Mouse (Mus musculus): ENCODE measurements around the gene Lrp6. TPM values are rescaled to one million over a fixed set of nuclear protein-coding genes. Genes with fewer than 3 reads are reported as not detected.

Gene Lrp6
- polyA plus RNA-seq, 1 experiment from 2014 or later: 19.7 TPM

GRCm38 (mm10) chr6:134448451-134448850 lies 118.3 kb downstream of the Lrp6 start:
- Histone ChIP-seq H3K4me1 (ENCODE audit: control insufficient read depth, insufficient read depth, low read length) (no peaks in the 10 kb centered on the region), H3K4me2 (ENCODE audit: low read depth, low read length) (no peak overlapping the region), H3K4me3 (ENCODE audit: low read depth, low read length) (no peak overlapping the region), H3K36me3 (ENCODE audit: control insufficient read depth, insufficient read depth, low read length) (peaks cover 29% of the 10 kb centered on the region; the same call in 1 of the 2 replicates), H3K27ac (ENCODE audit: low read depth, low read length) (no peak overlapping the region), H3K9me3 (ENCODE audit: control insufficient read depth, low read length) (no peaks in the 10 kb centered on the region), H3K9ac (replicated peaks; ENCODE audit: low read depth, low read length) (no peak overlapping the region), H3K27me3 (ENCODE audit: control insufficient read depth, insufficient read depth, low read length) (no peaks in the 10 kb centered on the region)
- 94% methylated on average over 12 of the region's 12 CpGs for WGBS
- no peak for ATAC-seq (ENCODE audit: low read depth)

- H3K4me1 ChIP-seq (ENCODE audit: control insufficient read depth, insufficient read depth, low read length): peaks cover 6% of the 10 kb centered on the region; the same call in 1 of the 2 replicates
- WGBS: 82% methylated on average over 5 of the region's 5 CpGs
- no peaks in the 10 kb centered on the region for H3K9me3 ChIP-seq (ENCODE audit: control insufficient read depth, low read length)
- no peaks in the 10 kb centered on the region for H3K27me3 ChIP-seq (ENCODE audit: control insufficient read depth, insufficient read depth, low read length)
- H3K4me2 ChIP-seq (ENCODE audit: low read depth, low read length): no peak overlapping the region
- H3K4me3 ChIP-seq (ENCODE audit: low read depth, low read length): no peak overlapping the region
- H3K36me3 ChIP-seq (ENCODE audit: control insufficient read depth, insufficient read depth, low read length): 0 out of 2 replicates have a peak, but pooled peaks cover 4% of the 10 kb centered on the region
- H3K9ac ChIP-seq (replicated peaks; ENCODE audit: low read depth, low read length): no peak overlapping the region
- H3K27ac ChIP-seq (ENCODE audit: low read depth, low read length): no peak overlapping the region
- no peak for ATAC-seq (ENCODE audit: low read depth)
Observed at GRCm38 (mm10) chr6:134443925-134444324, 122.8 kb downstream of the Lrp6 start.

GRCm38 (mm10) chr6:134443198-134443904 lies 123.4 kb downstream of the Lrp6 start:
- 87% methylated on average over 9 of the region's 9 CpGs for WGBS
- ATAC-seq (ENCODE audit: low read depth): no peak
- no peak overlapping the region for H3K27ac ChIP-seq (ENCODE audit: low read depth, low read length)
- H3K36me3 ChIP-seq (ENCODE audit: control insufficient read depth, insufficient read depth, low read length): 0 out of 2 replicates have a peak, but pooled peaks cover 4% of the 10 kb centered on the region
- H3K9me3 ChIP-seq (ENCODE audit: control insufficient read depth, low read length): no peaks in the 10 kb centered on the region
- no peak overlapping the region for H3K9ac ChIP-seq (replicated peaks; ENCODE audit: low read depth, low read length)
- no peak overlapping the region for H3K4me2 ChIP-seq (ENCODE audit: low read depth, low read length)
- peaks cover 6% of the 10 kb centered on the region; the same call in 1 of the 2 replicates for H3K4me1 ChIP-seq (ENCODE audit: control insufficient read depth, insufficient read depth, low read length)
- no peaks in the 10 kb centered on the region for H3K27me3 ChIP-seq (ENCODE audit: control insufficient read depth, insufficient read depth, low read length)
- H3K4me3 ChIP-seq (ENCODE audit: low read depth, low read length): no peak overlapping the region

- Histone ChIP-seq H3K27me3 (ENCODE audit: control insufficient read depth, insufficient read depth, low read length) (no peaks in the 10 kb centered on the region), H3K9ac (replicated peaks; ENCODE audit: low read depth, low read length) (no peak overlapping the region), H3K4me2 (ENCODE audit: low read depth, low read length) (no peak overlapping the region), H3K4me3 (ENCODE audit: low read depth, low read length) (no peak overlapping the region), H3K27ac (ENCODE audit: low read depth, low read length) (no peak overlapping the region), H3K4me1 (ENCODE audit: control insufficient read depth, insufficient read depth, low read length) (peaks cover 6% of the 10 kb centered on the region; the same call in 1 of the 2 replicates), H3K36me3 (ENCODE audit: control insufficient read depth, insufficient read depth, low read length) (0 out of 2 replicates have a peak, but pooled peaks cover 4% of the 10 kb centered on the region), H3K9me3 (ENCODE audit: control insufficient read depth, low read length) (no peaks in the 10 kb centered on the region)
- ATAC-seq (ENCODE audit: low read depth): no peak
- 90% methylated on average over 5 of the region's 5 CpGs for whole genome bisulfite sequencing
Observed at GRCm38 (mm10) chr6:134442219-134442618, 124.5 kb downstream of the Lrp6 start.

GRCm38 (mm10) chr6:134441716-134442115 lies 125.0 kb downstream of the Lrp6 start:
- 92% methylated on average over 3 of the region's 3 CpGs for WGBS
- ATAC-seq (ENCODE audit: low read depth): no peak
- peaks cover 6% of the 10 kb centered on the region; the same call in 1 of the 2 replicates for H3K4me1 ChIP-seq (ENCODE audit: control insufficient read depth, insufficient read depth, low read length)
- H3K36me3 ChIP-seq (ENCODE audit: control insufficient read depth, insufficient read depth, low read length): 0 out of 2 replicates have a peak, but pooled peaks cover 4% of the 10 kb centered on the region
- H3K27me3 ChIP-seq (ENCODE audit: control insufficient read depth, insufficient read depth, low read length): no peaks in the 10 kb centered on the region
- no peaks in the 10 kb centered on the region for H3K9me3 ChIP-seq (ENCODE audit: control insufficient read depth, low read length)
- no peak overlapping the region for H3K9ac ChIP-seq (replicated peaks; ENCODE audit: low read depth, low read length)
- H3K4me3 ChIP-seq (ENCODE audit: low read depth, low read length): no peak overlapping the region
- no peak overlapping the region for H3K4me2 ChIP-seq (ENCODE audit: low read depth, low read length)
- H3K27ac ChIP-seq (ENCODE audit: low read depth, low read length): no peak overlapping the region

GRCm38 (mm10) chr6:134440023-134440422 lies 126.7 kb downstream of the Lrp6 start:
- peak overlapping the region; percentile 47 for H3K9ac ChIP-seq (replicated peaks; ENCODE audit: low read depth, low read length)
- no peaks in the 10 kb centered on the region for H3K36me3 ChIP-seq (ENCODE audit: control insufficient read depth, insufficient read depth, low read length)
- H3K9me3 ChIP-seq (ENCODE audit: control insufficient read depth, low read length): no peaks in the 10 kb centered on the region
- peaks cover 6% of the 10 kb centered on the region; the same call in 1 of the 2 replicates for H3K4me1 ChIP-seq (ENCODE audit: control insufficient read depth, insufficient read depth, low read length)
- peak overlapping the region; percentile 51 for H3K4me2 ChIP-seq (ENCODE audit: low read depth, low read length)
- no peaks in the 10 kb centered on the region for H3K27me3 ChIP-seq (ENCODE audit: control insufficient read depth, insufficient read depth, low read length)
- peak overlapping the region; percentile 74 for H3K27ac ChIP-seq (ENCODE audit: low read depth, low read length)
- 0 out of 2 replicates have a peak overlapping the region, but pooled peaks have one; percentile 17 for H3K4me3 ChIP-seq (ENCODE audit: low read depth, low read length)
- peak; percentile 20; the same call in 1 of the 2 replicates for ATAC-seq (ENCODE audit: low read depth)
- 23% methylated on average over 10 of the region's 10 CpGs for WGBS

GRCm38 (mm10) chr6:134439401-134440021 lies 127.3 kb downstream of the Lrp6 start:
- Histone ChIP-seq H3K4me3 (ENCODE audit: low read depth, low read length) (peak overlapping the region; percentile 17), H3K9me3 (ENCODE audit: control insufficient read depth, low read length) (no peaks in the 10 kb centered on the region), H3K27me3 (ENCODE audit: control insufficient read depth, insufficient read depth, low read length) (no peaks in the 10 kb centered on the region), H3K9ac (replicated peaks; ENCODE audit: low read depth, low read length) (peak overlapping the region; percentile 47), H3K27ac (ENCODE audit: low read depth, low read length) (peak overlapping the region; percentile 74), H3K4me2 (ENCODE audit: low read depth, low read length) (peak overlapping the region; percentile 51), H3K36me3 (ENCODE audit: control insufficient read depth, insufficient read depth, low read length) (no peaks in the 10 kb centered on the region), H3K4me1 (ENCODE audit: control insufficient read depth, insufficient read depth, low read length) (peaks cover 6% of the 10 kb centered on the region; the same call in 1 of the 2 replicates)
- WGBS: 5% methylated on average over 23 of the region's 23 CpGs
- ATAC-seq (ENCODE audit: low read depth): peak; percentile 86

- 82% methylated on average over 5 of the region's 5 CpGs for WGBS
Observed at GRCm38 (mm10) chr6:134436955-134437354, 129.8 kb downstream of the Lrp6 start.

GRCm38 (mm10) chr6:134434866-134435390 lies 131.8 kb downstream of the Lrp6 start:
- H3K9ac ChIP-seq (replicated peaks; ENCODE audit: low read depth, low read length): no peak overlapping the region
- no peaks in the 10 kb centered on the region for H3K9me3 ChIP-seq (ENCODE audit: control insufficient read depth, low read length)
- no peak overlapping the region for H3K27ac ChIP-seq (ENCODE audit: low read depth, low read length)
- WGBS: 84% methylated on average over 9 of the region's 9 CpGs
- H3K4me1 ChIP-seq (ENCODE audit: control insufficient read depth, insufficient read depth, low read length): peaks cover 3% of the 10 kb centered on the region; the same call in 1 of the 2 replicates
- H3K27me3 ChIP-seq (ENCODE audit: control insufficient read depth, insufficient read depth, low read length): no peaks in the 10 kb centered on the region
- no peak overlapping the region for H3K4me2 ChIP-seq (ENCODE audit: low read depth, low read length)
- no peak for ATAC-seq (ENCODE audit: low read depth)
- no peak overlapping the region for H3K4me3 ChIP-seq (ENCODE audit: low read depth, low read length)
- H3K36me3 ChIP-seq (ENCODE audit: control insufficient read depth, insufficient read depth, low read length): no peaks in the 10 kb centered on the region

More at GRCm38 (mm10) chr6:134436955-134437354, 129.8 kb downstream of the Lrp6 start:
- ATAC-seq (ENCODE audit: low read depth): no peak
- Histone ChIP-seq H3K27me3 (ENCODE audit: control insufficient read depth, insufficient read depth, low read length) (no peaks in the 10 kb centered on the region), H3K4me3 (ENCODE audit: low read depth, low read length) (no peak overlapping the region), H3K4me1 (ENCODE audit: control insufficient read depth, insufficient read depth, low read length) (peaks cover 6% of the 10 kb centered on the region; the same call in 1 of the 2 replicates), H3K9ac (replicated peaks; ENCODE audit: low read depth, low read length) (no peak overlapping the region), H3K27ac (ENCODE audit: low read depth, low read length) (no peak overlapping the region), H3K9me3 (ENCODE audit: control insufficient read depth, low read length) (no peaks in the 10 kb centered on the region), H3K36me3 (ENCODE audit: control insufficient read depth, insufficient read depth, low read length) (no peaks in the 10 kb centered on the region), H3K4me2 (ENCODE audit: low read depth, low read length) (no peak overlapping the region)

Data from neural tube, embryonic 14.5 days (tissue).